Mouse (Mus musculus): ENCODE data around the gene Tdrd3.
A peak's percentile ranks its signal among the peaks of the same experiment; 100 is the strongest.

Tdrd3 gene

DNA sequence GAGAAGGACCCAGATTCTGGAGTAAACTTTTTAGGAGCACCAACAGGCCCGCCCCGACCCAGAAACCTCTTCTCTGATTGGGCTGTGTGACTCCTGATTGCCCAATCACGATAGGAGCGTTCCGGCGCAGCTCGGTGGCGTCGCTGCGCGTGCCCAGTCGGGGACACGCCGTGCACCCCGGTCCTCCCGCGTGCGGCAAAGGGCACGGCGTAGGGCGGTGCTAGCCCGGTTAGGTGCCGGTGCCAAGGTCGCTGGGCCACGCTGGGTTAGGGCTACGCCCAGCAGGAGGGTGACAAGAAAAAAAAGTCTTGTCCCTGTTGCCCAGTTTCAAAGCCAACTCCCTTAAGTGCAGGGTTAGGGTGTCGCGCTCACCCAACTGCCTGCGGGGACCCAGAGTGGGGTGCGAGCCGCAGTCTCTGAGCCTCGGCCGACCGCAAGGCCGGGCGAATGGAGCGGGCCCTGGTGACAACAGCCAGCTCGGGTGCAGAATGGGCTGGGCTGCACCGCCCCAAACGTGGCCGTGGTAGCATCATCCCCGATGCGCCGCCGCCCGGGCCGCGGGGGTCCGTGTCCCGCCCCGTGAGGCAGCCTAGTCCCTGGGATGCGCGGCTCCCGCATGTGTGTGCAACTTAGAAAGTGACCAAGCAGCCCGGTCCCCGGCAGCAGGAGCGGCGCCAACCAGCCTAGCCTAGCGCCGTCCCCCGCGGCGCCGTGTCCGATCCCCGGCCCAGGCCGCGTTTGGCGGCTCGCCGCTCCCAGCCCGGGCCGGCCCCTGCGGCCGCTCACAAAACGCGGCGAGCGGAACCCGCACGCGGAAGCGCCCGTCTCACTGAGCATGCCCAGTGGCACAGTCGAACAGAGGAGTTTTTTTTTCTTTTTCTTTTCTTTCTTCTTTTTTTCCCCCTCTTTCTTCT, at the start of gene Tdrd3:
Tdrd3 (plus strand) TSS at position 832 of the 914 bp plus-strand sequence.
- DNase-seq (ENCODE audit: low read depth) = peak; percentile 94

DNA sequence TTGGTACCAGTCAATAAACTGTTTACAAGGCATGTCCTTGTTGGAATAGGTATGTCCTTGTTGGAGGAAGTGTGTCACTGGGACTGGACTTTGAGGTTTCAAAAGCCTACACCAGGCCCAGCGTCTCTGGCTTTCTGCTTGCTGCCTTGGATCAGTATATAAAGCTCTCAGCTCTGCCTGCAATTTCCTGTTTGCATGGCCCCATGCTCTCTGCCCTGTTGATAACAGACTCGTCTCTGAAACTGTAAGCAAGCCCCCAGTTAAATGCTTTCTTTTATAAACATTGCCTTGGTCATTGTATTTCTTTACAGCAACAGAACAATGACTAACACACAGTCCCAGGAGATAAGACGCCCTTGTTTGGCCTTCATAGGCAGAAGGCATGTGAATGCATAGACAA, 49.3 kb upstream of the Tdrd3 start:
- DNase-seq (ENCODE audit: low read depth) = no peak

DNA sequence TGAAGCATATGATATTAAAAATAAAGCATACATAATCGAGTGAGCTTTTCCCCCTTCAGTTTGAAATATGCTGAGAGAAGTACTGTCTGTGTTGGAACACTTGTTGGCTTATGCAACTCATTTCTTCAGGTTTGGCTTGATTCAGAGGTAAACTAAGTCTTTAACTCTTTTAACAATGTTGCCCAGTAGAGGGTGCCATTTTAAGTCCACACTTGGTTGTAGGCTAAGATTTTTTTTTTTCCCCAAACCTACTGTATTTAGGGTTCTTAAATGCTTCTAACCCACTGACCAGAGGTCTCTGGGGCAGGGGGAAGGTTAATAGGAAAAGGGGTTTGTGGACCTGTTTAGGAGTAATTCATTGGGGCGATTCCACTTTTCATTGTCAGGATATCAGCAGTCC, 33.4 kb upstream of the Tdrd3 start:
- DNase-seq (ENCODE audit: low read depth) = peak; percentile 25

DNA sequence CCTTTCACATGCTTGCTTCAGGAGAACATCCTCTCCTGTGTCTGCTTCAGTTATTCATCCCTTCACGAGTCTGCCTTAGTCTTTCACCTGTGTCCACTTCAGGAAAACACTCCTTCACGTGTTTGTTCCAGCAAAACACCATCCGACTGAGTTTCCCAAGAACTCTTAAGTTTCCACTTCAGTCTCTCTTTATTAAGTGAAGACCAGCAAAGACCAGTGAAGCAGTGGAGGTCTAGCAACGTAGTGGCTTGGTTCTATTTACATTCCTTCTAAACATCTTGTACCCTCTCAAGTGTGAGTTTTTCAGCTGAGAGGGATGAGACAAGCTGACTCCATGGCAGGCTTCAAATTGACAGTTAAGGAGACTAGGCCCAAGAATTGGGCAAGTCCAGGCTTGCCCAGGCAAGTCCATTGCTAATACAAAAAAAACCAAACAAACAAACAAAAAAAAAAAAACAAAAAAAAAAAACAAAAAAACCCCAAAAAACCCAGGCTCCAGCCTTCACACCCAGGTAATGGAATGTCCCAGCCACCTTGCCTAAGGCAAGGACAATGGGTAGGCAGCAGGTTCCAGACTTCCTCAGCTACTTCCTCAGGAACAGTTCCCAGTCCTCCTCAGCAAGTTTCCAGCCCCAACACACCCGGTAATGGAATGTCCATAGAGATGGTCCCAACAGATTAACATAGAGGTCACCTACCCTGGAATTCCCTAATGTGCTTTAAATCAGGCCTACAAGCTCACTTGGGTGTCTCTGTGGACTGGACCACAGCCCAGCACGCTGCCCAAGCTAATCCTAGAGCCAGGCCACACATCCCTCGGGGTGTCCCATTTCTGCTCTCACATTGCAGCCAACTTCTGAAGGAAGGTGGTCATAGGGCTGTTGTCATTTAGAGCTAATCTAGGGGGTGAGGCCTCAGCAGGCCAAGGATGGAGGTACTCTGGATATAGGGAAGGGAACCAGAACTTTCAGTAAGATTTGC, 31.9 kb upstream of the Tdrd3 start:
- DNase-seq (ENCODE audit: low read depth) = no peak

DNA sequence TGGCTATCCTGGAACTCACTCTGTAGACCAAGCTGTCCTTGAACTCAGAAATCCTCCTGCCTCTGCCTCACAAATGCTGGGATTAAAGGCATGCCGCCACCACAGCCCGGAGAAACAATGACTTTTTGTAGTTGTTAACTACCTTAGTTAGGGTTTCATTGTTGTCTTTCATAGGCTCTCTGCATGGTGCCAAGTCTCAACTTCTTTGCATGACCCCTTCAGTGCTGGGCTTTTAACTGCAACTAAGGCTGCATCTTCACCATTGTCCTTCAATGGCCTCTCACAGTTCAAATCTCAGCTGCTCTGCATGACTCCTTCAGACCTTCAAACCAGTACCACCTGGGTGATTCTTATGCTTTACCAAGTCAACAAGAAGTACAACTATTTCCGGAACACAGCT, 23.3 kb upstream of the Tdrd3 start:
- no peak for DNase-seq (ENCODE audit: low read depth)

DNA sequence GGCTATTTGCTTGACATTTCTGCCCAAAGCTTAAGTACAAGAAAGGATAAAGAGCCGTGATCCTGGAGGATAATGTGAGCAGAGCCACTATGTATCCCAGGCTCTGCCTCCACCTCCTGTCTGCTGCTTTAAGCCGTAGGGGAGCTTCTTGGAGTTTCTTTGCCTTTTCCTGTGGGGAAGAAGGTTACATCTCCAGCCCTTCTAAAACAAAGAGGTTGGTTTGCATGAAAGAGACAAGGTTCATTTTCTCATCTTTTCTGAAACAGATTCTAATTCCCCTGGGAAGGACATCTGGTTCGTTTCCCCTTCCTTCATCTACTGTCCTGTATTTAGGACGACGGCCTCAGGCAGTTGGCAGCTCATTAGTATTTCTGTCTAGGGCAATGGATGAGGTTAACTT, 19.8 kb upstream of the Tdrd3 start:
- DNase-seq (ENCODE audit: low read depth) = no peak

DNA sequence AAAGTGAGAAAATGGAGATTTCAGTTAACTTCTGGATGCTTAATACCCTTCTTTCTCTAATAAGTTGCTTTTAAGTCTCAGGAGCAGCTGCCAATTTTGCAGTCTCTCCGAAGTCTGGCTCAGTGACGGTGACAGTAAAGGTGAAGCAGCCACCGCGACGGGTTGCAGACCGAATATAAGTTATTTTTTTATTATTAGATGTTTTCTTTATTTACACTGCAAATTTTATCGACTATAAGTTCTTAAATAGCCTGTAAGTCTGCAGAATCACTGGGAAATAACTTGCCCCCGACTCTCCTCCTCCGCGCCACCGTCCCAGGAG, 992 bp upstream of the Tdrd3 start:
- DNase-seq (ENCODE audit: low read depth) = no peak

DNA sequence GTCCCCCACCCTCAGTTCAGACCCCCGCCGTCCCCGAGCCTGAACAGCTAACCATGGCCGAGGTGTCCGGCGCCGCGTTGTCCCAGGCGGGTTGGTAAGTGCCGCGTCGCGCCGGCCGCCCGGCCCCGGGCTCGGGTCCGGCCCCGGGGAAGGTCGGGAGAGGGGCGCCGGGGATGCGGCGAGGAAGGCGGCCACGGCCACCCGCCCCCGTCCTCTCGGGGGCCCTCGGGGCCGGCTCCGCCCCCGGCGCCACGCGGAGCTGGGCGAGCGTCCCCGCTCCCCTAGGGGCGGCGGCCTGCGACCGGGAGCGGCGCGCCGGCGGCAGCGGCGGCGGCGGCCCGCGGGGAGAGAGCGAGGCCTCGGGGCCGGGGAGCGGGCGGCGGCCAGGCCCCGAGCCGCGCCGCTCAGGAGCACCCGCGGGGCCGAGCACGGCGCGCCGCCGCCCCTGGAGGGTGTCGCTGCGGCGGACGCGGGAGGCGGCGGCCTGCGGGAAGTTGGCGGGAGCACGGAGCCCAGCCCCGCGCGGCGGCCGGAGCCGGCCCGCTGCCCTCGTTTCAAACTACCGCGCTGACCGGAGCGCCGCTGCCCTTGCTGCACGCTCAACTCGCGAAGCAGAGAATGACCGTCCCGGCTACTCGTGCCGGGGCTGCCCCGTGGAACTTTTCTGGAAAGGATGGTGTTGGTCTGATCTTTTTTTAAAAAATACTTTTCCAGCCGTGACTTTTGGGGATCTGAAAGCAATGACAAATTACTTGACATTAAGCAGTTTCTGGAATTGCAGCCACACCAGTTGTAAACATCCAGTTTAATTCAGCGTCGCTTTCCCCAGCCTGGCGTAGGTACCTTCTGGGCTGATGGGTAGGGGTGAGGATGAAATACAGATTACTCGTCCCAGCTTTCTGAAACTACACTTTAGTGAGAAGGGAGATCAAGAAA, 584 bp downstream of the Tdrd3 start:
- DNase-seq (ENCODE audit: low read depth) = no peak

DNA sequence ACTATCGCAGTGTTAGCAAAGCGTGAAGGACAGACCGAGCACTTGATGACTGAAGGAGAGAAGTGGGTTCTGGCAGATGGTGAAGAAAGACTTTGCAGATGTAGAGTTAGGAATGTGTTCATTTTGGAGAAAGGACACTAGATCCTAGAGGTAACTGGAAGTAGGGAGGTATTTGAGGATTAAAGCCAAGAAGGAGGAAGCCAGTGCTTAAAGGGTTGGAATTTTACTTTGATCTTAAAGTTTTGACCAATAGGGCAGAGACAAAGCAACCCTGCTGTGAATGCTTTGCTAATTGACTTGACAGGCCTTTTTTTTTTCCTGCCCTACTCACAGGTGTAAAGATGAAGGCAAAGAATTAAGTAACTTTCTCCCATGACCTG, 1.2 kb downstream of the Tdrd3 start:
- DNase-seq (ENCODE audit: low read depth) = peak; percentile 57

DNA sequence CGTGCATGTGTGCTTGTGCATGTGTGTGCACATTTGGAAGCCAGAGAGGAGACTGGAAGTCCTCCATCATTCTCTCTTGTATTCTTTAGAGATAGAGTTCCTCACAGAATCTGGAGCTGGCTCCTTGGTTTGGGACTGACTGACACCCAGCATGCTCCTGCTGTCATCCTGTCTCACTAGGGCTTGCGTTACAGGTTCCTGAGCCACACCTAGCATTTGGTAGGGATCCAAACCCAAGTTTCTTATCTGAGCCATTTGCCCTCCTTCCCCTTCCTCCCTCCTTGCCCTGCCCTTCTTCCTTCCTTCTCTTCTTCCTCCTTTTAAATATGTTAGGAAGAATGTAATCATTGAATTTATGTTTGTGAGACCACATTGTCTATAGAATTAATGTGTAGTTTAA, 3.3 kb downstream of the Tdrd3 start:
- DNase-seq (ENCODE audit: low read depth) = peak; percentile 65

DNA sequence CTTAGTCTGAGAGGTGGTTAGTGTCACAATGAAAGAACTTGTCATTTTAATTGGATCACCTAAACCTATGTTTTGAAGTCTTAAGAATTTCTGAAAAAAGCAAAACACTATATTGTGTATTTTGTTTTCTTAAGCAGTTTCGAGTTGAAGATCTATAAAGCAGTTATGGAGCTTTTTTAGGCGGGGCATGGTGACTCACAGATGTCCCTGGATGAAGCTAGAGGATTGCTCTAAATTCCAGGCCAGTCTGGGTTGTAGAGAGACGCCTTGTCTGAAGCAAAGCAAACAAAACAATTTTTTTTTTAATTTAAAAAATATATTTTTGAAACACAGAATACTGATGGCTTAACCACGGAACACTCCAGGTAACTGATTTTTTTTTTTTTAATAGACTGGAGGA, 4.1 kb downstream of the Tdrd3 start:
- peak; percentile 18 for DNase-seq (ENCODE audit: low read depth)

DNA sequence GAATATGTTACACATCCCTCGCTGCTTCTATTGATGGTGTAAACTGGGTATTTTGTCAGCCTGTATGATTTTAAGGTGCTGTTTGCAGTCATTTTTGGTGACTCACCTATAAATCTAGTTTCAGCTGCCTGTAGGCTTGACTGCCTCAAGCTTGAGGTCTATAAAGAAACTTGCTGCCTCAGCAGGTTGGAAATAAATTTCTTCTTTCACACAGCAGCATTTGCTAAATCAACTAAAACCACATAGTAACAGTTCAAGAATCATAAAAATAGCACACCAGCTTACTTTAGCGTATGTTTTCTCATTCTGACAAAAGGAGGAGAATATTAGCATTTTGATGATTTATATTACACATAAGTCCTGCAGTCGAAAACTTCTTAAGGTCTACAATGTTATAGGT, 6.0 kb downstream of the Tdrd3 start:
- no peak for DNase-seq (ENCODE audit: low read depth)

DNA sequence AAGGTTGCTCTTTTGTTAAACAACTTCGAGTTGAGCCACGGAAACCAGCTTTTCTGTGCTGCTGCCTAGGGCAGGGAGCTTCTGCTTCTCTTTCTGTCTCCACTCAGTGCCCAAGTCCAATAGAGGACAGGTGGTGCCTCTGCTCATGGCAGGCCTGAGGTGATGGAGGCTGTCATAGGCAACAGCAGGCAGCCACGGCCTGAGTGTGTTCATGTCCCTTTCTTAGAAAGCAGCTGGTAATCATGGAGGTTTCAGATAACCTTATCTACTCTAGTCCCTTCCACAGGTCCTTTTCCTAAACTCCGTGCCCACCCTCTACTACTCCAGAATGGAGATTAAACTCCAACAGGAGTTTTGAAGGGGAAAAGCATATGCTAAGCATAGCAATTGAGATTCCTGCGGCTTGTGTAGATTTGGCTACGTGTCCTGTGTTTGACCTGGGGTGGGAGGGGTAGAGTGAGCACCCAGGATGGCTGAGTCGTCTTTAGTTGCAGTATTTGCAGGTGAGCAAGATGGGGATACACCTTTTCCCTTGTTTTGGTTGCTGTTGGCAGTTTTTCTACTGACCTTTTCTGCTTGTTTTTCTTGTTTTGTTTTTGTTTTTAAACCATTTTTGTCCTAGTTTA, 10.0 kb downstream of the Tdrd3 start:
- no peak for DNase-seq (ENCODE audit: low read depth)

DNA sequence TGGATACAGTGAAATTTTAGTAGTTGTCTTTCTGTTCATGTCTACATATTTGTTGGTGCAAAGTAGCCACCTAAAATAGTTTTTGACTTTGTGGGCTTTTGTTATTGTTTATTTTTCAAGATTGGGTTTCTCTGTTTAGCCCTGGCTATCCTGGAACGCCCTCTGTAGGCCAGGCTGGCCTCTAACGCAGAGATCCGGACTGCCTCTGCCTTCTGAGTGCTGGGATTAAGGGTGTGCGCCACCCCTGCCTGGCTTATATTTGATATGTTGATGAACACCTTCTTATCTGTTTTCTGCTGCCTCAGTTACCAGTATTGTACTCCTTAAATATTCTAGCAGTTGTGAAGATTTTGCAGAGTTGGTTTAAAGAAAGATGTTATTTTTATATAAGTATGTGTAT, 10.6 kb downstream of the Tdrd3 start:
- DNase-seq (ENCODE audit: low read depth) = no peak

DNA sequence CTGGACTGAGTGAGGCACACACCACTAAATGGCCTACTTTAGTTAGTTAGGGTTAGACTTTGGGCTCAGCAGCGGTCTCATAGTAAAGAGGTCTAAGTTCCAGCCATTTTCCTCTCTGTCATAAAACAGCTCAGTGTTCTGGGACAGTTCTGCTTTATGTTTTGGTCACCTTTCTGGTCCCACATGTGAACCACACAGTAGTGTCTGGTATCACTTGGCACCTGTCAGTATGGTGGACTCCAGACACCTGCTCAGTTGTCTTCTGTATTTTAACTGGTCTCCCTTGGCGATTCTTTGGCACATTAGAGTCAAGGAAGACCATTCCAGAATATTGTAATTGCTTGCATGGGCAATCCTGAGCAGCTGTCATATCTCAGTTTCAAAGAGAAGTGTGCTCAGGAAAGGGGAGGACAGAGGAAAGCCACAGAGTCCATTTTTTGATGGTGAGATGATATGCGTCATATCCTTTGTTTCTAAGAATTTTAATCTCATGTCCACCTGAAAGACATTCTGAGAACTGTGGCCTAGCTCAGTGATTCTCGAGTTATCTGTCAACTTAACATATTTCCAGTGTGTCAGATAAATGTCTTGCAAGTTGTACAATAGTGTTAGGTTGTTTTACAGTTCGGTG, 11.3 kb downstream of the Tdrd3 start:
- peak; percentile 82 for DNase-seq (ENCODE audit: low read depth)

DNA sequence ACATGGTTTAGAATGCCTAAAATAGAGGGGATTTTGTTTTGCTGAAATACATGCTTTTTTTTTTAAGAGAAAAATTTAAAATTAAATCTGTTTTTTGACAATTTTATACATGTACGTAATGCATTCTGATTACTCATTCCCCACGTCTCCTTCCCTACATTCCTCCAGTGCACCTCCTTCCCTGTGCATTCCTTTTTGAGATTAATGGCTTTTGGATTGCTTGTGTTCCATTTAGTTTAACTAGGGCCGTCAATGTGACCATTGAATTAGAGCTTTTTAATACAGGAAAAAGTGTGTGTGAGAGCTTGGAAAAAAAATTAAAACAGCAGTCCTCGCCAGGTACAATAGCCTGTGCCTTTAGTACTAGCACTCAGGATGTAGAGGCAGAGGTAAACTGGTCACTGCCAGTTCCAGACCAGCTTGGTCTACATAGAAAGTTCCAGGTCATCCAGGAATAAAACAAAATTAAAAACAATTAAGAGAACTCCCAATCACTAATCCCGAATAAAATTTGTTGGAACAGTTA, 17.0 kb downstream of the Tdrd3 start:
- no peak for DNase-seq (ENCODE audit: low read depth)

DNA sequence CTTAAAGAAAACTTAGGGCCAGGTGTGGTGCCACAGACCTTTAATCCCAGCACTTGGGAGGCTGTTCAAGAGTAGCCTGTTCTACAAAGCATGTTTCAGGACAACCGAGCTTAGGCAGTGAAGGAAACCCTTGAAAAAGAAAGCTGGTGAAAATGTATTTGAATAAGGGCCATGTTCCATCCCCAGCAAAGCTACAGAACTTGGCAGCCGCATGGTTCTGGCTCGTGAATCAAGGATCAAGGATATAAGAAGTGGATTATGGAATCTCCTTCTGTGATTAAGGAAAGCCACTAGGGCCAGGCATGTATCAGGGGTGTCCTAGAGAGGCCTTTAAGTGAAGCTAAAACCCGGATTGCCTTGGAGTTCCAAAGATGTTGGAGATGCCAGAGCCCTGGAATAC, 18.9 kb downstream of the Tdrd3 start:
- no peak for DNase-seq (ENCODE audit: low read depth)

DNA sequence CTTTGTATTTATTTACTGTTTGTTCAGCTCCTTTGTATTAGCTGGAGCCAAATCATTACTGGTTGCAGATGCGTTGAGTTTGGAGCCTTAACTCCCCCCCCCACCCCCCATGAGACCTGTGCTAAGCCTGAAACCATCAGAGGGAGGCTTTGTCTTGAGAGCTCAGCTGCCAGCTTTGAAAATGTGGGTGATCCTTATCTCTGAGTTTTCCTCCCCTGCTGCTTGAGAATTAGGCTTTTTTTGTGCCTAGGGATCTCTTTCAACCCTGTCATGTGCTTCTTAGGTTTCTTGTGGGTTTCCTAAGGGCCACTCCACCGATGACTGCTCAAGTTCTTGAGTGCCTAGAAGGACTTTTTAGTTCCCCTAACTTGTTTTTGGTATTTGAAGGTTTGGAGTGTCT, 23.3 kb downstream of the Tdrd3 start:
- DNase-seq (ENCODE audit: low read depth) = peak; percentile 92

DNA sequence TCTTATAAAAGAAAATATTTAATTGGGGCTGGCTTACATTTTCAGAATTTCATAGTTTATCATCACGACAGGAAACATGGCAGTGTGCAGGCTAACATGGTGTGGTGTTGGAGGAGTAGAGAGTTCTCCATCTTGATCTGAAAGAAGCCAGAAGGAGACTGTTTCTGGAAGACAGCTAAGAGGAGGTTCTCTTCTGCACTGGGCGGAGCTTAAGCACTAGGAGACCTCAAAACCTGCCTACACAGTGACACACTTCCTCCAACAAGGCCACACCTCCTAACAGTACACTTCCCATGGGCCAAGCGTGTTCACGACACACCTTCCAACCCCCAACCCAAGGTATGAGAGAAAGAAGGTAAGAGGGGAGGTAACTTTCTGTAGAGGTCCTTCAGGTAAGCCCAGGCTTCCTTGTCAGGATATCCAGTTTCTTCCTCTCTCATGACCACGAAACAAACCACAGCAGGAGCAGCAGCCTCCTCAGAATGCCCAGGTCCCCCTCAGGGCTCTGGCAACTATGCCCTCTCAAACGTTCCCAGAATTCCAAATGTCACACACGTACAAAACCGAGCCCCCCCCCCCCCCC, 30.0 kb downstream of the Tdrd3 start:
- peak; percentile 73 for DNase-seq (ENCODE audit: low read depth)

Measured in 416B (cell line).